ENCODE assay signal across 8 mouse cellular contexts in genomic region chr4:140037784-140038387, GRCm38 (mm10).
DNase-seq lines count a peak whose midpoint lies in the region; ATAC-seq and TF ChIP-seq lines count a peak whose summit lies in the region.

No protein-coding gene starts in this region.

- H3K4me2 ChIP-seq in embryonic facial prominence, embryonic 13.5 days: peak overlapping the region; percentile 43
- H3K4me2 ChIP-seq in heart, embryonic 15.5 days: 0 out of 2 replicates have a peak overlapping the region, but pooled peaks have one; percentile 16
- H3K4me2 ChIP-seq in midbrain, embryonic 12.5 days (replicated peaks): peak overlapping the region; percentile 28
- H3K4me2 ChIP-seq in stomach, postnatal 0 days (replicated peaks; ENCODE audit: low read depth): peak overlapping the region; percentile 36; the same call in 1 of the 2 replicates

- 2% methylated on average over 13 of the region's 13 CpGs for WGBS in embryonic facial prominence, embryonic 13.5 days
- WGBS in heart, embryonic 15.5 days: 3% methylated on average over 13 of the region's 13 CpGs
- 2% methylated on average over 13 of the region's 13 CpGs for WGBS in midbrain, embryonic 12.5 days
- 2% methylated on average over 12 of the region's 13 CpGs for WGBS in stomach, postnatal 0 days
- 13% methylated on average over 13 of the region's 13 CpGs for WGBS in thymus, adult 2 months

- H3K36me3 ChIP-seq in embryonic facial prominence, embryonic 13.5 days: no peaks in the 10 kb centered on the region
- no peaks in the 10 kb centered on the region for H3K36me3 ChIP-seq in heart, embryonic 15.5 days
- H3K36me3 ChIP-seq in midbrain, embryonic 12.5 days: no peaks in the 10 kb centered on the region
- no peaks in the 10 kb centered on the region for H3K36me3 ChIP-seq in stomach, postnatal 0 days (ENCODE audit: control insufficient read depth, insufficient read depth, low read length)
- H3K36me3 ChIP-seq in thymus, adult 2 months (ENCODE audit: control insufficient read depth, insufficient read depth, low read length): no peaks in the 10 kb centered on the region

- H3K27me3 ChIP-seq in embryonic facial prominence, embryonic 13.5 days: peaks cover 59% of the 10 kb centered on the region
- H3K27me3 ChIP-seq in heart, embryonic 15.5 days: peaks cover 74% of the 10 kb centered on the region
- H3K27me3 ChIP-seq in midbrain, embryonic 12.5 days: peaks cover 52% of the 10 kb centered on the region
- no peaks in the 10 kb centered on the region; the same call in 1 of the 2 replicates for H3K27me3 ChIP-seq in stomach, postnatal 0 days (ENCODE audit: control insufficient read depth, insufficient read depth, low read length)
- peaks cover 2% of the 10 kb centered on the region; the same call in 1 of the 2 replicates for H3K27me3 ChIP-seq in thymus, adult 2 months (ENCODE audit: control insufficient read depth, insufficient read depth, low read length)

- H3K9me3 ChIP-seq in embryonic facial prominence, embryonic 13.5 days: peaks cover 9% of the 10 kb centered on the region
- H3K9me3 ChIP-seq in heart, embryonic 15.5 days (replicated peaks): 0 out of 2 replicates have a peak, but pooled peaks cover 5% of the 10 kb centered on the region
- peaks cover 8% of the 10 kb centered on the region for H3K9me3 ChIP-seq in midbrain, embryonic 12.5 days
- H3K9me3 ChIP-seq in stomach, postnatal 0 days (ENCODE audit: control insufficient read depth, low read length): no peaks in the 10 kb centered on the region

- TF ChIP-seq POLR2A in thymus, adult 2 months (IDR thresholded peaks at IDR 0.05; ENCODE audit: control insufficient read depth, extremely low read depth, insufficient read depth, low read length, poor library complexity): no peak

- ATAC-seq in embryonic facial prominence, embryonic 13.5 days (ENCODE audit: insufficient number of reproducible peaks, insufficient read depth, low FRiP score, low TSS enrichment, low read depth): no peak
- ATAC-seq in heart, embryonic 15.5 days (replicated peaks; ENCODE audit: insufficient number of reproducible peaks, insufficient read depth, low FRiP score, low read depth): no peak; the same call in 1 of the 2 replicates
- peak; percentile 72; the same call in 1 of the 2 replicates for ATAC-seq in midbrain, embryonic 12.5 days (ENCODE audit: low FRiP score, low read depth)
- ATAC-seq in stomach, postnatal 0 days (ENCODE audit: low FRiP score, low TSS enrichment): peak; percentile 22; the same call in 1 of the 2 replicates

- H3K9ac ChIP-seq in embryonic facial prominence, embryonic 13.5 days: no peak overlapping the region
- H3K9ac ChIP-seq in heart, embryonic 15.5 days: no peak overlapping the region
- H3K9ac ChIP-seq in midbrain, embryonic 12.5 days (replicated peaks): no peak overlapping the region
- no peak overlapping the region for H3K9ac ChIP-seq in stomach, postnatal 0 days (ENCODE audit: low read length)

- no peak overlapping the region for H3K4me3 ChIP-seq in embryonic facial prominence, embryonic 13.5 days
- no peak overlapping the region for H3K4me3 ChIP-seq in heart, embryonic 15.5 days
- H3K4me3 ChIP-seq in midbrain, embryonic 12.5 days: no peak overlapping the region; the same call in 1 of the 2 replicates
- H3K4me3 ChIP-seq in stomach, postnatal 0 days (ENCODE audit: low read depth, low read length): no peak overlapping the region
- no peak overlapping the region for H3K4me3 ChIP-seq in thymus, adult 2 months (ENCODE audit: control insufficient read depth, insufficient read depth, low read length)

- H3K4me1 ChIP-seq in embryonic facial prominence, embryonic 13.5 days: peaks cover 27% of the 10 kb centered on the region
- peaks cover 4% of the 10 kb centered on the region for H3K4me1 ChIP-seq in heart, embryonic 15.5 days (replicated peaks)
- peaks cover 22% of the 10 kb centered on the region for H3K4me1 ChIP-seq in midbrain, embryonic 12.5 days
- H3K4me1 ChIP-seq in stomach, postnatal 0 days (replicated peaks; ENCODE audit: control insufficient read depth, insufficient read depth): no peaks in the 10 kb centered on the region
- H3K4me1 ChIP-seq in thymus, adult 2 months (replicated peaks; ENCODE audit: control insufficient read depth, insufficient read depth, low read length): no peaks in the 10 kb centered on the region

- no peak for TF ChIP-seq EP300 in stomach, postnatal 0 days (optimal IDR thresholded peaks at IDR 0.05)

- no peak for TF ChIP-seq CTCF in stomach, postnatal 0 days (IDR thresholded peaks at IDR 0.05; ENCODE audit: low read depth)
- TF ChIP-seq CTCF in thymus, adult 2 months (IDR thresholded peaks at IDR 0.05; ENCODE audit: borderline replicate concordance, control insufficient read depth, extremely low read depth, insufficient read depth, low read length, poor library complexity): no peak

- no peak overlapping the region for H3K27ac ChIP-seq in embryonic facial prominence, embryonic 13.5 days
- H3K27ac ChIP-seq in heart, embryonic 15.5 days: no peak overlapping the region
- H3K27ac ChIP-seq in midbrain, embryonic 12.5 days (replicated peaks): no peak overlapping the region
- no peak overlapping the region for H3K27ac ChIP-seq in stomach, postnatal 0 days (replicated peaks)
- no peak overlapping the region for H3K27ac ChIP-seq in thymus, adult 2 months (ENCODE audit: control insufficient read depth, insufficient read depth, low read length)

- peak; percentile 29 to 52 for DNase-seq in cerebellum, postnatal 25 days
- no peak for DNase-seq in cerebellum, postnatal 4 days (ENCODE audit: low spot score in 2 of 2)
- peak; percentile 36 for DNase-seq in kidney, postnatal 14 days
- DNase-seq in stomach, postnatal 0 days (ENCODE audit: low spot score): peak; percentile 24
- no peak for DNase-seq in thymus, adult 2 months

Comparison
In these comparisons a context has a peak if more than half of its experiments do, and no peak if none do; other contexts are left out.
1. DNase-seq: peak in cerebellum, postnatal 25 days (2 of 2), kidney, postnatal 14 days (single experiment) and stomach, postnatal 0 days (single experiment); none in cerebellum, postnatal 4 days (0 of 2) and thymus, adult 2 months (single experiment).
2. ATAC-seq: peak in midbrain, embryonic 12.5 days (single experiment) and stomach, postnatal 0 days (single experiment); none in embryonic facial prominence, embryonic 13.5 days (single experiment) and heart, embryonic 15.5 days (single experiment).
3. Peak in every context shown above with its lines, with median percentiles within 50 percentile points of each other: H3K4me2 ChIP-seq.